Mouse (Mus musculus): Measurements from ENCODE around the gene Slc16a14. TPM values are rescaled to one million over a fixed set of nuclear protein-coding genes. Genes with fewer than 3 reads are reported as not detected.

Slc16a14 gene
- polyA plus RNA-seq, 1 experiment from 2014 or later, result 11.4 TPM

DNA sequence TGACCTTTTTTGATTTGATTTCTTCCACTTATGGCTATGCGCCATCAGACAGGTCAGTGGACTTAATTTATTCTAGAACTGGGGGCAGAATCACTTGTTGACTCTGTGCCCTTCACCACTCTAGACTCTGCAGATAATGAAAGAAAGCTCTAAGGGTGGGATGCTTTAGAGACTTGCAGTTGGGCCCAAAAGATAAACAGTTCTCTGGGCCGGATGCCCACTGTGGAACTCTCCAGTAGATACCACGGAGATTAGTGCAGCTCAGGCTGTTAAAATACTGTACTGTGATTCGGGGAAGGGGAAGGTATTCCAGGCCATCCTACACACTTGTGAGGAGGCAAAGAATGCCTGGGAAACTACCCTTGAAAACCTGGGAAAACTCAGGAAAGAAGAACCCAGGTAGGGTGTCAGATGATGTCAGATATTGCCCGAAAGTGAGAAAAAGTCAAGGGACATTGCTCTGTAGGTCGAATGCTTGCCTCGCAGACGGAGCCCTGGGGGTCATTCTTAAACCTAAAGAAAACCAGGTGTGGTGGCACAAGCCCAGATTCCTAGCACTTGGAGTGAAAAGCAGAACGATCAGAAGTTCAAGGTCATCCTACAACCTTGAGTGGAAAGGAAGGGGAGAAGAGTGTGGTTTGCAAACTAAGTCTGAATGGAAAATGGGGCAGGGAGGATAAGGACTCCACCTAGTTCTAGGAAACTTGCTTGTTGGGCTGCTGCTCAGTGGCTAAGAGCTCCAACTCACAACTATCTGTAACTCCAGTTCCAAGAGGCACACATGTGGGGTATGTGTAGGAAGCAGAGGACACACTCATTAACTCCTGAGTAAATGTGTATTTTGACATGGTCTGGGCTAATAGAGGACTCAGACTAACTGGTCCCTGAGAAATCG is 74.3 kb downstream of the Slc16a14 start:
- 81% methylated on average over 10 of the region's 10 CpGs for WGBS
- no peaks in the 10 kb centered on the region for H3K4me1 ChIP-seq
- H3K27ac ChIP-seq, result no peak overlapping the region
- H3K27me3 ChIP-seq, result no peaks in the 10 kb centered on the region
- H3K9me3 ChIP-seq, result no peaks in the 10 kb centered on the region
- no peak for ATAC-seq (ENCODE audit: low FRiP score)
- H3K4me2 ChIP-seq, result no peak overlapping the region
- H3K4me3 ChIP-seq (replicated peaks), result no peak overlapping the region
- no peak overlapping the region for H3K9ac ChIP-seq
- no peaks in the 10 kb centered on the region for H3K36me3 ChIP-seq (replicated peaks)

- H3K27ac ChIP-seq, result no peak overlapping the region
Observed at GRCm38 (mm10) chr1:84859597-84859996, 75.3 kb downstream of the Slc16a14 start.

More at GRCm38 (mm10) chr1:84859597-84859996, 75.3 kb downstream of the Slc16a14 start:
- WGBS, result 89% methylated on average over 6 of the region's 6 CpGs
- no peaks in the 10 kb centered on the region for H3K9me3 ChIP-seq
- no peaks in the 10 kb centered on the region for H3K27me3 ChIP-seq
- H3K36me3 ChIP-seq (replicated peaks), result no peaks in the 10 kb centered on the region
- H3K9ac ChIP-seq, result no peak overlapping the region
- no peak for ATAC-seq (ENCODE audit: low FRiP score)
- no peak overlapping the region for H3K4me2 ChIP-seq
- H3K4me3 ChIP-seq (replicated peaks), result no peak overlapping the region
- H3K4me1 ChIP-seq, result no peaks in the 10 kb centered on the region

Other genes starting within 250 kb of the Slc16a14 start
- gene Dner, start 238.9 kb downstream of the Slc16a14 start, polyA plus RNA-seq (2016; fragmentation: Nextera tagmentation; extraction: Ambion mirVana), result 69.3 and 73.7 TPM in 2 replicates
- 9.5 and 11.6 TPM in 2 replicates for gene Fbxo36, start 95.3 kb downstream of the Slc16a14 start, polyA plus RNA-seq (2016; fragmentation: Nextera tagmentation; extraction: Ambion mirVana)
- gene Trip12, start 94.6 kb downstream of the Slc16a14 start, polyA plus RNA-seq (2016; fragmentation: Nextera tagmentation; extraction: Ambion mirVana), result 107 and 108 TPM in 2 replicates
- not detected in 2 replicates for gene Gm10553, start 165.0 kb upstream of the Slc16a14 start, polyA plus RNA-seq (2016; fragmentation: Nextera tagmentation; extraction: Ambion mirVana)
- gene A530032D15Rik, start 174.7 kb upstream of the Slc16a14 start, polyA plus RNA-seq (2016; fragmentation: Nextera tagmentation; extraction: Ambion mirVana), result not detected in 2 replicates